In genomic region chr7:80885666-80886065, GRCm38 (mm10) we compare ENCODE assay signal across 11 mouse cellular contexts. TPM values are rescaled to one million over a fixed set of nuclear protein-coding genes. Genes with fewer than 3 reads are reported as not detected.
DNase-seq lines count a peak whose midpoint lies in the region; ATAC-seq and TF ChIP-seq lines count a peak whose summit lies in the region.
"Had no signal": no experiment of that assay in that cellular context is flagged by ENCODE, and none has a peak within 500 bp of the region (broad histone marks: within the 10 kb centered on the region; RNA-seq: fewer than 3 reads in every experiment).

No protein-coding gene starts in this region.

- no peaks in the 10 kb centered on the region for H3K9me3 ChIP-seq in lung, postnatal 0 days (ENCODE audit: low read length)
- no peaks in the 10 kb centered on the region for H3K9me3 ChIP-seq in MEL (replicated peaks; ENCODE audit: insufficient read depth, low read length)
- H3K9me3 ChIP-seq in stomach, postnatal 0 days (ENCODE audit: control insufficient read depth, low read length), result no peaks in the 10 kb centered on the region
- H3K9me3 ChIP-seq: heart, embryonic 15.5 days had no signal

- H3K4me3 ChIP-seq in heart, adult 2 months, result no peak overlapping the region
- H3K4me3 ChIP-seq in lung, postnatal 0 days (ENCODE audit: low read depth, low read length), result no peak overlapping the region
- H3K4me3 ChIP-seq in MEL (ENCODE audit: control insufficient read depth in 1 of 2, insufficient read depth in 1 of 2, low read depth in 2 of 2, low read length in 2 of 2), result no peak overlapping the region
- H3K4me3 ChIP-seq in stomach, postnatal 0 days (ENCODE audit: low read depth, low read length), result no peak overlapping the region
- H3K4me3 ChIP-seq: heart, embryonic 15.5 days had no signal

- H3K27ac ChIP-seq in heart, adult 2 months, result no peak overlapping the region
- H3K27ac ChIP-seq in lung, postnatal 0 days (ENCODE audit: low read length), result no peak overlapping the region
- H3K27ac ChIP-seq in MEL (ENCODE audit: control insufficient read depth, low read depth, low read length), result no peak overlapping the region
- no peak overlapping the region for H3K27ac ChIP-seq in stomach, postnatal 0 days (replicated peaks)
- H3K27ac ChIP-seq: heart, embryonic 15.5 days had no signal

- DNase-seq in heart, adult 2 months, result no peak
- no peak for DNase-seq in heart, adult 11 months
- no peak for DNase-seq in lung, postnatal 0 days (ENCODE audit: low spot score)
- no peak for DNase-seq in lung, postnatal 10 days
- peak; percentile 60 for DNase-seq in MEL (ENCODE audit: low read depth, low spot score)
- no peak for DNase-seq in stomach, postnatal 0 days (ENCODE audit: low spot score)
- DNase-seq in adrenal gland, postnatal 4 days (ENCODE audit: low spot score in 2 of 2), result no peak
- DNase-seq in cerebellum, postnatal 4 days (ENCODE audit: low spot score in 2 of 2), result no peak
- DNase-seq: cerebellum, postnatal 10 days; kidney, adult 11 months had no signal

- H3K4me2 ChIP-seq in lung, postnatal 0 days (replicated peaks; ENCODE audit: low read depth, low read length), result no peak overlapping the region
- H3K4me2 ChIP-seq in stomach, postnatal 0 days (replicated peaks; ENCODE audit: low read depth), result no peak overlapping the region
- H3K4me2 ChIP-seq: heart, embryonic 15.5 days had no signal

- no peak for ATAC-seq in lung, postnatal 0 days
- ATAC-seq in stomach, postnatal 0 days (ENCODE audit: low FRiP score, low TSS enrichment), result no peak

- H3K27me3 ChIP-seq in heart, adult 2 months (ENCODE audit: control insufficient read depth, insufficient read depth, low read length), result no peaks in the 10 kb centered on the region
- no peaks in the 10 kb centered on the region for H3K27me3 ChIP-seq in lung, postnatal 0 days (replicated peaks; ENCODE audit: insufficient read depth, low read length)
- H3K27me3 ChIP-seq in MEL (ENCODE audit: control insufficient read depth in 1 of 2, insufficient read depth in 2 of 2, low read length in 2 of 2), result no peaks in the 10 kb centered on the region
- no peaks in the 10 kb centered on the region for H3K27me3 ChIP-seq in stomach, postnatal 0 days (ENCODE audit: control insufficient read depth, insufficient read depth, low read length)
- H3K27me3 ChIP-seq: heart, embryonic 15.5 days had no signal

- H3K9ac ChIP-seq in heart, adult 2 months (ENCODE audit: low read depth, low read length), result no peak overlapping the region
- no peak overlapping the region for H3K9ac ChIP-seq in lung, postnatal 0 days (replicated peaks; ENCODE audit: low read depth)
- no peak overlapping the region for H3K9ac ChIP-seq in MEL (ENCODE audit: control insufficient read depth, low read depth, low read length, poor library complexity, severe bottlenecking)
- H3K9ac ChIP-seq in stomach, postnatal 0 days (ENCODE audit: low read length), result no peak overlapping the region
- H3K9ac ChIP-seq: heart, embryonic 15.5 days had no signal

- peaks cover 7% of the 10 kb centered on the region for H3K4me1 ChIP-seq in heart, adult 2 months (ENCODE audit: control insufficient read depth, insufficient read depth, low read length)
- no peaks in the 10 kb centered on the region for H3K4me1 ChIP-seq in lung, postnatal 0 days (ENCODE audit: insufficient read depth, low read depth, low read length)
- H3K4me1 ChIP-seq in MEL (ENCODE audit: control insufficient read depth in 1 of 2, insufficient read depth in 2 of 2, low read length in 2 of 2), result peaks cover 0 to 14% of the 10 kb centered on the region in 2 experiments; a peak in 3 of 4 replicates
- no peaks in the 10 kb centered on the region; the same call in 1 of the 2 replicates for H3K4me1 ChIP-seq in stomach, postnatal 0 days (replicated peaks; ENCODE audit: control insufficient read depth, insufficient read depth)

- intact Hi-C loops in heart, adult 2 months (cut with DNase I), result loop anchor here (2.0 to 10.0 kb wide), 4 partner anchors 142 to 269 kb away; partner anchors contain the start of gene Alpk3

- WGBS in heart, adult 2 months, result 36% methylated on average over 1 of the region's 1 CpGs
- 16% methylated on average over 1 of the region's 1 CpGs for WGBS in lung, postnatal 0 days
- 21% methylated on average over 1 of the region's 1 CpGs for WGBS in stomach, postnatal 0 days

- TF ChIP-seq POLR2A in heart, adult 2 months (IDR thresholded peaks at IDR 0.05; ENCODE audit: insufficient read depth, low read depth, low read length), result no peak
- no peak for TF ChIP-seq POLR2A in MEL (IDR thresholded peaks at IDR 0.05; ENCODE audit: control insufficient read depth in 1 of 2, insufficient read depth in 1 of 2, low read depth in 1 of 2, low read length in 2 of 2, poor library complexity in 1 of 2)

- peak; percentile 68 for TF ChIP-seq RAD21 in MEL (IDR thresholded peaks at IDR 0.05; ENCODE audit: low read depth, low read length)

- H3K36me3 ChIP-seq in heart, adult 2 months (ENCODE audit: control insufficient read depth, insufficient read depth, low read length), result no peaks in the 10 kb centered on the region
- H3K36me3 ChIP-seq in lung, postnatal 0 days (ENCODE audit: insufficient read depth, low read length), result no peaks in the 10 kb centered on the region
- peaks cover 0 to 7% of the 10 kb centered on the region in 2 experiments; a peak in 3 of 4 replicates for H3K36me3 ChIP-seq in MEL (ENCODE audit: control insufficient read depth in 1 of 2, insufficient read depth in 2 of 2, low read length in 2 of 2)
- H3K36me3 ChIP-seq in stomach, postnatal 0 days (ENCODE audit: control insufficient read depth, insufficient read depth, low read length), result no peaks in the 10 kb centered on the region

- H3K79me2 ChIP-seq in heart, adult 2 months (replicated peaks; ENCODE audit: control insufficient read depth, insufficient read depth, low read length), result no peaks in the 10 kb centered on the region
- no peaks in the 10 kb centered on the region for H3K79me2 ChIP-seq in MEL (ENCODE audit: control insufficient read depth, insufficient read depth, low read length, poor library complexity)

- TF ChIP-seq CTCF in heart, adult 2 months (IDR thresholded peaks at IDR 0.05), result peak; percentile 80
- peak; percentile 66 for TF ChIP-seq CTCF in lung, postnatal 0 days (IDR thresholded peaks at IDR 0.05)
- TF ChIP-seq CTCF in MEL (IDR thresholded peaks at IDR 0.05 in 2 of 3, conservative IDR thresholded peaks at IDR 0.05 in 1 of 3; ENCODE audit: control insufficient read depth in 1 of 3, insufficient read depth in 1 of 3, low read depth in 2 of 3, low read length in 3 of 3, poor library complexity in 1 of 3, severe bottlenecking in 1 of 3), result peak; percentile 30 to 59 (median 59); a peak in 4 of 6 replicates
- peak; percentile 69 for TF ChIP-seq CTCF in stomach, postnatal 0 days (IDR thresholded peaks at IDR 0.05; ENCODE audit: low read depth)

- no peak for TF ChIP-seq EP300 in heart, adult 2 months (IDR thresholded peaks at IDR 0.05; ENCODE audit: insufficient read depth, low read depth, low read length)
- no peak for TF ChIP-seq EP300 in lung, postnatal 0 days (IDR thresholded peaks at IDR 0.05)
- no peak for TF ChIP-seq EP300 in MEL (IDR thresholded peaks at IDR 0.05; ENCODE audit: low read depth in 1 of 2, low read length in 2 of 2)
- TF ChIP-seq EP300 in stomach, postnatal 0 days (optimal IDR thresholded peaks at IDR 0.05), result no peak

TF ChIP-seq in MEL, 35 proteins besides CTCF, POLR2A, EP300 and RAD21 (continues in another document):
- TF ChIP-seq CHD2 (IDR thresholded peaks at IDR 0.05; ENCODE audit: low read length) (no peak), HCFC1 (IDR thresholded peaks at IDR 0.05; ENCODE audit: low read depth, low read length) (no peak), ZKSCAN1 (IDR thresholded peaks at IDR 0.05; ENCODE audit: low read depth, low read length) (no peak), ZC3H11A (IDR thresholded peaks at IDR 0.05; ENCODE audit: low read depth, low read length) (peak; percentile 75), MYC (IDR thresholded peaks at IDR 0.05; ENCODE audit: low read depth, low read length) (peak; percentile 84)

RNA-seq across cellular contexts. Expression of gene Wdr73, which starts 15.4 kb away (rescaled TPM):
- 1 to 10 TPM; 4.3 to 7.2 TPM for total RNA-seq in heart, adult 2 months (2021)
- polyA plus RNA-seq in heart, adult 2 months (2012; rRNA removed), result 7.7 and 10.7 TPM in 2 replicates
- 17.5 and 20.7 TPM in 2 replicates for polyA plus RNA-seq in lung, postnatal 0 days (2015; fragmentation: Nextera tagmentation; extraction: Ambion mirVana)
- total RNA-seq in MEL (2012; rRNA removed), result 58.0 and 67.0 TPM in 2 replicates
- polyA plus RNA-seq in MEL (2012; ENCODE audit: insufficient read depth in 1 of 2, insufficient read length in 2 of 2, low read depth in 1 of 2, low replicate concordance in 2 of 2, missing spikeins in 1 of 2), result 10 to 100 TPM in 1 of 2 experiments, not detected in 1; 57.8 TPM
- polyA plus RNA-seq in stomach, postnatal 0 days (2015; fragmentation: Nextera tagmentation; extraction: Ambion mirVana), result 16.8 and 16.9 TPM in 2 replicates
- total RNA-seq in adrenal gland, postnatal 4 days (2021), result 10 to 100 TPM; 27.9 to 29.8 TPM

RNA-seq across cellular contexts. Expression of gene Nmb, which starts 19.2 kb away (rescaled TPM):
- 1 to 10 TPM; 7.5 to 9.8 TPM for total RNA-seq in heart, adult 2 months (2021)
- 4.2 and 4.9 TPM in 2 replicates for polyA plus RNA-seq in heart, adult 2 months (2012; rRNA removed)
- polyA plus RNA-seq in lung, postnatal 0 days (2015; fragmentation: Nextera tagmentation; extraction: Ambion mirVana), result 6.3 and 8.3 TPM in 2 replicates
- total RNA-seq in MEL (2012; rRNA removed), result 4.4 and 4.7 TPM in 2 replicates
- 1 to 10 TPM in 1 of 2 experiments, not detected in 1; 4.6 TPM for polyA plus RNA-seq in MEL (2012; ENCODE audit: insufficient read depth in 1 of 2, insufficient read length in 2 of 2, low read depth in 1 of 2, low replicate concordance in 2 of 2, missing spikeins in 1 of 2)
- 1.9 and 3.3 TPM in 2 replicates for polyA plus RNA-seq in stomach, postnatal 0 days (2015; fragmentation: Nextera tagmentation; extraction: Ambion mirVana)
- 1 to 10 TPM; 4.2 to 5.6 TPM for total RNA-seq in adrenal gland, postnatal 4 days (2021)

RNA-seq across cellular contexts. Expression of gene Zscan2, which starts 24.9 kb away (rescaled TPM):
- 1 to 10 TPM; 5.7 to 6.3 TPM for total RNA-seq in heart, adult 2 months (2021)
- 3.0 and 4.0 TPM in 2 replicates for polyA plus RNA-seq in heart, adult 2 months (2012; rRNA removed)
- 1.1 and 1.5 TPM in 2 replicates for polyA plus RNA-seq in lung, postnatal 0 days (2015; fragmentation: Nextera tagmentation; extraction: Ambion mirVana)
- 1.1 and 1.2 TPM in 2 replicates for total RNA-seq in MEL (2012; rRNA removed)
- 1 to 10 TPM in 1 of 2 experiments, not detected in 1; 2.4 TPM for polyA plus RNA-seq in MEL (2012; ENCODE audit: insufficient read depth in 1 of 2, insufficient read length in 2 of 2, low read depth in 1 of 2, low replicate concordance in 2 of 2, missing spikeins in 1 of 2)
- polyA plus RNA-seq in stomach, postnatal 0 days (2015; fragmentation: Nextera tagmentation; extraction: Ambion mirVana), result 0.63 and 0.76 TPM in 2 replicates
- total RNA-seq in adrenal gland, postnatal 4 days (2021), result 10 to 100 TPM; 13.4 to 14.2 TPM

RNA-seq across cellular contexts. Expression of gene Iqgap1, which starts 59.9 kb away (rescaled TPM):
- 10 to 100 TPM; 33.5 to 35.8 TPM for total RNA-seq in heart, adult 2 months (2021)
- 34.8 and 47.5 TPM in 2 replicates for polyA plus RNA-seq in heart, adult 2 months (2012; rRNA removed)
- 153 and 183 TPM in 2 replicates for polyA plus RNA-seq in lung, postnatal 0 days (2015; fragmentation: Nextera tagmentation; extraction: Ambion mirVana)
- total RNA-seq in MEL (2012; rRNA removed), result 20.6 and 29.4 TPM in 2 replicates
- 10 to 100 TPM; 58.8 to 87.9 TPM for polyA plus RNA-seq in MEL (2012; ENCODE audit: insufficient read depth in 1 of 2, insufficient read length in 2 of 2, low read depth in 1 of 2, low replicate concordance in 2 of 2, missing spikeins in 1 of 2)
- 52.8 and 58.0 TPM in 2 replicates for polyA plus RNA-seq in stomach, postnatal 0 days (2015; fragmentation: Nextera tagmentation; extraction: Ambion mirVana)
- total RNA-seq in adrenal gland, postnatal 4 days (2021), result 100 to 1,000 TPM in 1 of 2 experiments, 10 to 100 TPM in 1; 92.0 to 107 TPM
